16 mouse cellular contexts compared by ENCODE assay signal in the genomic region with DNA sequence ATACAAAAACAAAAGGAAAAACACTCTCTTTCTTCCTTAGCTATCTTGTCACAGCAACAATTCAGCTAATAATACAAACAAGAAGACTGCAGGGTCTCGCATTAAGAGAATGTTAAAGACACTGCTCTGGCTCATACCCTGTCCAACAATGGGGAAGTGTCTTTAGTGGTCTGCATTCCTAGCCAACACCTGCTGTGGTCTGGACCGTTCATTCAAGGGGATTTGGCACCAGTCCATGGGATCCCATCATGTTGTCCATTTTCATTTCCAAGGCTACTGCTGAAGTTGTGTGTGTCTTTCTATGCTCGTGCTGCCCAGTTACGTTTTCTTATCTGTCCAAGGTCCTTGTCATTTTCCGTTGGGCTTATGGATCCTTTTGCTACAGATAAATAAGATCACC.
"Had no signal": no experiment of that assay in that cellular context is flagged by ENCODE, and none has a peak within 500 bp of the region (broad histone marks: within the 10 kb centered on the region; RNA-seq: fewer than 3 reads in every experiment).

No protein-coding gene starts in this region.

- H3K27ac ChIP-seq: kidney, postnatal 0 days; layer of hippocampus, adult 2 months; limb, embryonic 13.5 days; liver, embryonic 13.5 days; midbrain, embryonic 13.5 days; neural tube, embryonic 12.5 days; neural tube, embryonic 15.5 days had no signal

- H3K4me2 ChIP-seq: limb, embryonic 13.5 days; liver, embryonic 13.5 days; midbrain, embryonic 13.5 days; neural tube, embryonic 12.5 days; neural tube, embryonic 15.5 days had no signal

- H3K36me3 ChIP-seq: limb, embryonic 13.5 days; liver, embryonic 13.5 days; midbrain, embryonic 13.5 days; neural tube, embryonic 12.5 days; neural tube, embryonic 15.5 days had no signal

- H3K27me3 ChIP-seq: limb, embryonic 13.5 days; liver, embryonic 13.5 days; midbrain, embryonic 13.5 days; neural tube, embryonic 12.5 days; neural tube, embryonic 15.5 days had no signal

- H3K9me3 ChIP-seq: limb, embryonic 13.5 days; midbrain, embryonic 13.5 days; neural tube, embryonic 12.5 days; neural tube, embryonic 15.5 days had no signal

- H3K4me3 ChIP-seq: layer of hippocampus, adult 2 months; limb, embryonic 13.5 days; liver, embryonic 13.5 days; midbrain, embryonic 13.5 days; neural tube, embryonic 12.5 days; neural tube, embryonic 15.5 days had no signal

- ATAC-seq: intestine, embryonic 16.5 days; midbrain, embryonic 13.5 days had no signal

- H3K9ac ChIP-seq: limb, embryonic 13.5 days; liver, embryonic 13.5 days; midbrain, embryonic 13.5 days; neural tube, embryonic 12.5 days; neural tube, embryonic 15.5 days had no signal

- DNase-seq: kidney, adult 2 months; kidney, postnatal 25 days; layer of hippocampus, adult 9-11 months; liver, embryonic 13.5 days; lung, adult 2 months; lung, postnatal 14 days; lung, postnatal 4 days; thymus, adult 18-20 months; thymus, postnatal 36 days had no signal

- H3K4me1 ChIP-seq: limb, embryonic 13.5 days; liver, embryonic 13.5 days; midbrain, embryonic 13.5 days; neural tube, embryonic 12.5 days; neural tube, embryonic 15.5 days had no signal
